ENCODE assay signal across 8 mouse cellular contexts in the genomic region with DNA sequence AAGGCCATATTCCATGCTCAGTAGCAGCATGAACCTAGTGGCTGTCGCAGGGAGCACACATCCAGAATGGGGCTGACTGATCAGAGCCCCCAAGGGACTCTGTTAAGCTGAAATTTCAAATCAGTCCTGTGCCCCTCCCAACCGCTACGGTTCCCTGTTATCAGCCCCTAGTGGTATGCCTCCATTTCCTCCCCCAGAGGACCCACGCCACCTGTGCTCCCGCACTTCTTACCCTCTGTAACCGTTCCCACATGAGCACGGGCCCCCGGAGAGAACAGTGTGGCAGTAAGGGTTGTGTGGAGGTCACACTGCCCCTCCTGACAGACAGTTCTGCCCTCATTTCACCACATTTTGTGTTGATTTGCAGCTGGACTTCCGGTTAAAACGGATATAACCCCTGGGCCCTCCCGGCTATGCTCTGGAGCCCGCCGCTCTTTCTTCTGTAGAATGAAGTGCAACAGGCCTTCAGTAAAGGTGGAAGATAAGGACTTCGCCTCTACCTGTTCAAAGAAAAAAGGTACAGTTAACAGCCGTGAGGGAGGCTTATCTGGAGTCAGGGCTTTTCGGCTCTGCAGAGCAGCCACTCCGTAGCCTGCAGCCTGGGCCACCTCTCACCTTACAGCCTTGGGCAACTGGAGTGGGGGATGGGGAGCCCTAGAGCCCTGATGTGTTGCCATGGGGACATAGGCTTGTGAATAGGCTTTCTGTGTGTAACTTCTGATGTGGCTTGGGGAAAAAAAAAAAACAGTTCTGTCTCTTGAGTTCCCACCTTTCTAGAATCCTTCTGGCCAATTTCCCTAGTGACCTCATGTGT.
A peak's percentile ranks its signal among the peaks of the same experiment; 100 is the strongest.
DNase-seq lines count a peak whose midpoint lies in the region; ATAC-seq lines count a peak whose summit lies in the region.

No protein-coding gene starts in this region.

- no peak overlapping the region for H3K4me3 ChIP-seq in lung, embryonic 16.5 days (ENCODE audit: low read length)
- no peak overlapping the region for H3K4me3 ChIP-seq in embryonic facial prominence, embryonic 13.5 days
- H3K4me3 ChIP-seq in liver, embryonic 16.5 days (ENCODE audit: low read depth, low read length), result peak overlapping the region; percentile 55
- H3K4me3 ChIP-seq in stomach, embryonic 16.5 days (replicated peaks; ENCODE audit: low read length), result no peak overlapping the region

- 0 out of 2 replicates have a peak overlapping the region, but pooled peaks have one; percentile 1 for H3K4me2 ChIP-seq in lung, embryonic 16.5 days (ENCODE audit: low read depth, low read length)
- H3K4me2 ChIP-seq in embryonic facial prominence, embryonic 13.5 days, result peak overlapping the region; percentile 20; the same call in 1 of the 2 replicates
- peak overlapping the region; percentile 63 for H3K4me2 ChIP-seq in liver, embryonic 16.5 days (ENCODE audit: low read depth, low read length)
- H3K4me2 ChIP-seq in stomach, embryonic 16.5 days (ENCODE audit: low read depth, low read length), result peak overlapping the region; percentile 27

- no peaks in the 10 kb centered on the region; the same call in 1 of the 2 replicates for H3K4me1 ChIP-seq in lung, embryonic 16.5 days (replicated peaks; ENCODE audit: control insufficient read depth, insufficient read depth, low read length)
- peaks cover 9% of the 10 kb centered on the region; the same call in 1 of the 2 replicates for H3K4me1 ChIP-seq in embryonic facial prominence, embryonic 13.5 days
- H3K4me1 ChIP-seq in liver, embryonic 16.5 days (ENCODE audit: control insufficient read depth, low read depth, low read length), result peaks cover 14% of the 10 kb centered on the region
- H3K4me1 ChIP-seq in stomach, embryonic 16.5 days (ENCODE audit: control insufficient read depth, insufficient read depth, low read length), result 0 out of 2 replicates have a peak, but pooled peaks cover 4% of the 10 kb centered on the region

- no peak for DNase-seq in lung, postnatal 10 days
- no peak for DNase-seq in cerebellum, postnatal 36 days
- DNase-seq in kidney, adult 18-20 months, result no peak
- no peak for DNase-seq in testis, postnatal 10 days (ENCODE audit: low spot score)

- ATAC-seq in lung, embryonic 16.5 days (ENCODE audit: low read depth), result peak; percentile 76
- ATAC-seq in embryonic facial prominence, embryonic 13.5 days (ENCODE audit: insufficient number of reproducible peaks, insufficient read depth, low FRiP score, low TSS enrichment, low read depth), result no peak
- ATAC-seq in liver, embryonic 16.5 days (ENCODE audit: low read depth), result peak; percentile 59
- ATAC-seq in stomach, embryonic 16.5 days (ENCODE audit: insufficient read depth, low FRiP score), result peak; percentile 72

- no peaks in the 10 kb centered on the region for H3K9me3 ChIP-seq in lung, embryonic 16.5 days (ENCODE audit: control insufficient read depth, low read length)
- H3K9me3 ChIP-seq in embryonic facial prominence, embryonic 13.5 days, result no peaks in the 10 kb centered on the region
- no peaks in the 10 kb centered on the region for H3K9me3 ChIP-seq in liver, embryonic 16.5 days (replicated peaks; ENCODE audit: control insufficient read depth, low read length)
- no peaks in the 10 kb centered on the region for H3K9me3 ChIP-seq in stomach, embryonic 16.5 days (replicated peaks; ENCODE audit: control insufficient read depth, low read length)

- 23% methylated on average over 17 of the region's 17 CpGs for WGBS in lung, embryonic 16.5 days
- WGBS in embryonic facial prominence, embryonic 13.5 days, result 13% methylated on average over 17 of the region's 17 CpGs
- WGBS in liver, embryonic 16.5 days (ENCODE audit: insufficient replicate concordance), result 3% methylated on average over 17 of the region's 17 CpGs
- 34% methylated on average over 17 of the region's 17 CpGs for WGBS in stomach, embryonic 16.5 days

- H3K36me3 ChIP-seq in lung, embryonic 16.5 days (ENCODE audit: control insufficient read depth, insufficient read depth, low read length), result no peaks in the 10 kb centered on the region
- 0 out of 2 replicates have a peak, but pooled peaks cover 3% of the 10 kb centered on the region for H3K36me3 ChIP-seq in embryonic facial prominence, embryonic 13.5 days
- peaks cover 5% of the 10 kb centered on the region for H3K36me3 ChIP-seq in liver, embryonic 16.5 days (ENCODE audit: control insufficient read depth, insufficient read depth)
- H3K36me3 ChIP-seq in stomach, embryonic 16.5 days (ENCODE audit: control insufficient read depth, insufficient read depth, low read length), result 0 out of 2 replicates have a peak, but pooled peaks cover 5% of the 10 kb centered on the region

- peak overlapping the region; percentile 75 for H3K27ac ChIP-seq in lung, embryonic 16.5 days (ENCODE audit: low read length)
- H3K27ac ChIP-seq in embryonic facial prominence, embryonic 13.5 days, result no peak overlapping the region
- peak overlapping the region; percentile 61 for H3K27ac ChIP-seq in liver, embryonic 16.5 days (ENCODE audit: low read length)
- peak overlapping the region; percentile 66; the same call in 1 of the 2 replicates for H3K27ac ChIP-seq in stomach, embryonic 16.5 days (ENCODE audit: low read length)

- H3K27me3 ChIP-seq in lung, embryonic 16.5 days (ENCODE audit: control insufficient read depth, insufficient read depth, low read depth, low read length), result no peaks in the 10 kb centered on the region
- H3K27me3 ChIP-seq in embryonic facial prominence, embryonic 13.5 days, result no peaks in the 10 kb centered on the region
- H3K27me3 ChIP-seq in liver, embryonic 16.5 days (ENCODE audit: control insufficient read depth, insufficient read depth, low read depth, low read length), result no peaks in the 10 kb centered on the region
- no peaks in the 10 kb centered on the region for H3K27me3 ChIP-seq in stomach, embryonic 16.5 days (ENCODE audit: control insufficient read depth, insufficient read depth, low read length)

- H3K9ac ChIP-seq in lung, embryonic 16.5 days (ENCODE audit: low read length), result peak overlapping the region; percentile 26
- no peak overlapping the region for H3K9ac ChIP-seq in embryonic facial prominence, embryonic 13.5 days
- H3K9ac ChIP-seq in liver, embryonic 16.5 days (ENCODE audit: low read depth, low read length), result peak overlapping the region; percentile 58
- H3K9ac ChIP-seq in stomach, embryonic 16.5 days (ENCODE audit: low read length), result peak overlapping the region; percentile 21; the same call in 1 of the 2 replicates

Comparison
In these comparisons a context has a peak if more than half of its experiments do, and no peak if none do; other contexts are left out.
1. H3K4me2 ChIP-seq: peak in every context shown above with its lines; median percentile 63 in liver, embryonic 16.5 days; 27 in stomach, embryonic 16.5 days; 20 in embryonic facial prominence, embryonic 13.5 days; 1 in lung, embryonic 16.5 days.